Mouse (Mus musculus) bone marrow, adult 2 months (tissue): Measurements from ENCODE around the gene Ankar. TPM values are rescaled to one million over a fixed set of nuclear protein-coding genes. Genes with fewer than 3 reads are reported as not detected.

Experiments used
- H3K27ac ChIP-seq: fragments of 200-500 bp; 2 replicates; pipeline ENCODE4 v1.5.1; 2012; ENCODE audit warnings: low read depth, mild to moderate bottlenecking, control low read depth, inconsistent platforms, low read length; ENCODE audit not compliant: control insufficient read depth, poor library complexity, insufficient read depth
- H3K4me1 ChIP-seq: fragments of 200-500 bp; 2 replicates; pipeline ENCODE4 v1.6.1; 2011; ENCODE audit warnings: low read length; ENCODE audit not compliant: control insufficient read depth, insufficient read depth
- H3K4me3 ChIP-seq: fragments of 200-500 bp; replicated peaks from 2 replicates; pipeline ENCODE3; 2011; ENCODE audit warnings: mild to moderate bottlenecking, low read depth, low read length, control low read depth; ENCODE audit not compliant: control insufficient read depth
- CTCF ChIP-seq: fragments of 200-500 bp; IDR thresholded peaks from 2 replicates; pipeline ENCODE4 v1.5.1; 2011; ENCODE audit warnings: low read length, control low read depth; ENCODE audit not compliant: control insufficient read depth, insufficient read depth
- POLR2A ChIP-seq: fragments of 200-500 bp; IDR thresholded peaks from 2 replicates; pipeline ENCODE4 v1.6.1; 2011; ENCODE audit warnings: low read depth, mild to moderate bottlenecking, control low read depth, low read length, borderline replicate concordance; ENCODE audit not compliant: control insufficient read depth
- WGBS: fragments of 180-500 bp; shearing (Covaris S2); methylation state at CpG from one replicate; pipeline ENCODE4 v1.1.7; 2018; 5-methylcytosine and 5-hydroxymethylcytosine counted together
- polyA plus RNA-seq: library from polyadenylated mRNA; stranded (reverse); fragments of >200 nt; gene quantifications from 2 replicates; pipeline ENCODE4 v1.2.4, GENCODE M21; 2011; ENCODE audit warnings: low replicate concordance; ENCODE audit not compliant: missing spikeins, insufficient read depth, insufficient read length

Gene Ankar
- polyA plus RNA-seq, 1 experiment = not detected

DNA sequence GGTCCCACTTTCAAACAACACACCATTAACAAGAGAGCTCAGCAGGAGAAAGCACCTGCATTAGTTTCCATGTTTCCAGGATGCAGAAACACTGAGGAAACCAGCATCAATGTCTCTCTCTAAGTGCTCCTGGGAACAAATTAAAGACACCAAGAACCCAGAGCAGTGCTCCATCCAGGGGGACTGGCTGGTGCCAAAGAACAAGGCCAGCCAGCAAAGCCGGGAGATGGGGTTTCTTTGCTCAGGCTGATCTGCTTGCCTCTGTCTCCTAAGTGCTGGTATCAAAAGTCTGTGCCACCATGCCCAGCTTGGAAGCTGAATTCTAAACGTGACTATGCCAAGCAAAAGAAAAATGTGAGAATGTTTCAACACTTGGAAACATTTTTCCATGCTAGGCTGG, 16.0 kb upstream of the Ankar start:
- WGBS = 71% methylated on average over 2 of the region's 2 CpGs
- H3K4me1 ChIP-seq = no peaks in the 10 kb centered on the region; the same call in 1 of the 2 replicates
- no peak for TF ChIP-seq POLR2A
- TF ChIP-seq CTCF = no peak
- no peak overlapping the region for H3K4me3 ChIP-seq
- H3K27ac ChIP-seq = no peak overlapping the region

DNA sequence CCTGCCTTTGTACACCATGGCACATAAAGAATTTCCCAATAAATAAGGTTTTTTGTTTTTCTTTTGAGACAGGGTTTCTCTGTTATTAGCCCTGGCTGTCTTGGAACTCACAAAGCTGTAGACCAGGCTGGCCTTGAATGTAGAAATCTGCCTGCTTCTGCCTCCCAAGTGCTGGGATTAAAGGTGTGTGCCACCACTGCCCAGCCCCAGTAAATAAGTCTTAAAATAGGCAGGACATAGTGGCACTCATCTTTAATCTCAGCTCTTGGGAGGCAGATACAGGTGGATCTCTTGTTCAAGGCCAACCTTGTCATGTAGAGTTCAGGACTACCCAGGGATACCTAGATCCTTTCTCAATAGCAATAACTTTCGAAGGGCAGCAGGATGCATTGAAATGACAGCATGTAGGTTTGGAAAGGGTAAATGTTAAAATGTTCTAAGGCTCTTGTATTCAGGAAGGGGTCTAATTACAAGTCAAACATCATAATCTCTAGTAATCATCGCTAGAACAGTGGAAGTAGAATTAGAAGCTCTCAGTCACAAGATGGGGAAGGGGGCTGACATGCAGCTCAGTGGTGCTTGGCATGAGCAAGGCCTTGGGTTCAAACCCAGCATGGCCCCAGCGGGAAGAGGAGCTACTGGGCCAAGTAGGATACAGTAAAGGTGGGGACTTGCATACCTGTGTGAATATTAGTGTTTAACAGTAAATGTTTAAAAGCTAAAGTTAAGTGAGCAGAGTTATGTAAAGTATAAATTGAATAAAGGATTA, 15.4 kb upstream of the Ankar start:
- 86% methylated on average over 3 of the region's 3 CpGs for WGBS
- H3K27ac ChIP-seq = no peak overlapping the region
- TF ChIP-seq POLR2A = no peak
- no peak for TF ChIP-seq CTCF
- H3K4me1 ChIP-seq = no peaks in the 10 kb centered on the region; the same call in 1 of the 2 replicates
- no peak overlapping the region for H3K4me3 ChIP-seq

DNA sequence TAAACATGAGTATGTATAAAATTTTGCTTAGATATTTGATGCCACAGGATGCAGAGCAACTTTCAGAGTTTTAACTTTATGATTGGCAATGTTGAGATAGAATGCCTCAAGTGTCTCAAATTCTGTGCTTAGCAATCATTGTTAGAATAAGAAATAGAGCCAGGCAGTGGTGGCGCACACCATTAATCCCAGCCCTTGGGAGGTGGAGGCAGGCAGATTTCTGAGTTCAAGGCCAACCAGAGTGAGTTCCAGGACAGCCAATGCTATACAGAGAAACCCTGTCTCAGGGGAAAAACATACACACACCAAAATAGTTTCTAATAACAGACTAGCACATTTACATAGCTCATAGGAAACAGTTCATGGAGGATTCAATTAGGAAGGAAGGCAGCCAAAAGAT, 14.7 kb upstream of the Ankar start:
- H3K4me1 ChIP-seq = no peaks in the 10 kb centered on the region; the same call in 1 of the 2 replicates
- WGBS = 94% methylated on average over 1 of the region's 1 CpGs
- no peak overlapping the region for H3K27ac ChIP-seq
- TF ChIP-seq POLR2A (no peak), CTCF (no peak)
- no peak overlapping the region for H3K4me3 ChIP-seq

DNA sequence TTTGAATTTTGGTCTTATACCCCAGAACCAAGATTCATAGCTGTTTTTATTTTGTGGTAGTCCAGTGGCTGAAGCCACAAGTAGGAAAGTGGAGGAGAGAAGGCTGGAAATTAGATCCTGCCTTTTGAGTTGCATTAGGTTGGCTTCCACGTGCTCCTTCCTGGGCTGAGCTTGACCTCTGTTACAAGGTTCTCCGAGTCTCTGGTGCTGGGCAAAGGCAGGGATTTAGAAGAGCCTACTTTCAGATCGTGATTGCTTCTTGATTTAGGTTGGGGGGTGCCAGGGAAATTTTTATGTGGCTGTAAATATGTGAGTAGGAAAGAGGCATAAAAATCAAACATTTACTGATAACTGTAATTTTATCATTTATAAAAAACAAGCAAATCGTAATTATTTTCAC, 14.2 kb upstream of the Ankar start:
- H3K4me3 ChIP-seq = no peak overlapping the region
- no peaks in the 10 kb centered on the region; the same call in 1 of the 2 replicates for H3K4me1 ChIP-seq
- no peak for TF ChIP-seq POLR2A
- TF ChIP-seq CTCF = no peak
- 73% methylated on average over 4 of the region's 4 CpGs for WGBS
- H3K27ac ChIP-seq = no peak overlapping the region

DNA sequence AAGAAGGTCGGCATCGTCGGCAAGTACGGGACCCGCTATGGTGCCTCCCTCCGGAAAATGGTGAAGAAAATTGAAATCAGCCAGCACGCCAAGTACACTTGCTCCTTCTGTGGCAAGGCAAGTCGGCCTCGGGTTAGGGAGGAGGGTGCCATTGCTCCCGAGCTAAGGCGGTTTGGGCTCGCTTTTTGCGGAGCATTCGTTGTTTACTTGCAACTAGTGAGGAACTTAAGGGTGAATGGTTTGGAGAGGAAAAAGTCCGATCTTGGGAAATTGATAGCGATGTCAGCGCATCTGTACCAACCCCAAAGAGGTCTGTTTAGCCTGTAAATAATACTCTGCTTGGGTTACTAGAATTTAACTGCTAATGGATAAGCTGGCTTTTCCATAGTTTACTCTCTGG, 11.3 kb upstream of the Ankar start:
- WGBS = under 1% methylated on average over 17 of the region's 17 CpGs
- Histone ChIP-seq H3K4me1 (no peaks in the 10 kb centered on the region; the same call in 1 of the 2 replicates), H3K4me3 (peak overlapping the region; percentile 83), H3K27ac (peak overlapping the region; percentile 65)
- TF ChIP-seq CTCF (no peak), POLR2A (no peak)

DNA sequence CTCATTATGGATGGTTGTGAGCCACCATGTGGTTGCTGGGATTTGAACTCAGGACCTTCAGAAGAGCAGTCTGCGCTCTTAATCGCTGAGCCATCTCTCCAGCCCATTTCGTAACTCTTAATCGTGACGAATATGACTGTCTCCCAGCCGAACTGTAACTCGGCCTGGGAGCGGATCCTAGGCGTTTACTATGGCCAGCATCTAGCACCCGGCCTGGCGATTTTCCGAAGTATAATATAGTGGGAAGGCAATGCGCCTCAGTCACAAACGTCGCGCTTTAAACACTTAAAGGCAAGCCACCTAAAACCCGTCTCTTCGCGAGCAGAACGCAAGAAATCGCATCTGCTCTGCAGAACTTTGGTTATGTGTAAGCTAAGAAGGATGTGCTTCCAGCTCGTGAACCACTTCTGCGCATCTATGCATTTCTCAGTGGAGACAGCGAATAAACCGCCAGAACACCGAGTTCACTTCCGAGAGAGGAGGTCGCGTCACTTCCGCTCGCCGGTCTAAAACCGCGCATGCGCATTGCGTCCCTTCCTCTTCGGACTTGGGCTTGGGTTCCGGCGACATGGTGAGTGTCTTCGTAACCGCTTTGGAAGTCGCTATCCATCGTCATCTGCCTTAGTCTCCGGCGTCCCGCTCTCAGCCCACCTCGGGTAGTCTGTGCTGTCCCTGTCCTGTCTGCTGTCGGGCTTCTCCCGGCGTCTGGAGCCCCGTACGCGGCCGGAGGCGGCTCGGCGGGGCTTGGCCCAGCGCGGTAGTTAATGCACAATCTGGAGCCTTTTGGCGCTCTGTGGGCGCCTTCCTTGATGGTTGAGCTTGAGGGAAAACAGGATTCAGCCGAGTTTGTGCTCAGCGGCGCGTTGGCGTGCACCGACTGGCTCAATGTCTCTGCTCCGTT, 10.6 kb upstream of the Ankar start, which contains the start of gene Rpl37a:
Gene Rpl37a, plus strand, starts transcription at position 538 of the 901 bp plus-strand sequence.
- WGBS = 3% methylated on average over 68 of the region's 68 CpGs
- H3K4me3 ChIP-seq = peak within 1 kb of the TSS; percentile 83
- no peak for TF ChIP-seq CTCF
- peak; percentile 88 for TF ChIP-seq POLR2A
- no peaks in the 10 kb centered on the region; the same call in 1 of the 2 replicates for H3K4me1 ChIP-seq
- peak within 1 kb of the TSS; percentile 80 for H3K27ac ChIP-seq

DNA sequence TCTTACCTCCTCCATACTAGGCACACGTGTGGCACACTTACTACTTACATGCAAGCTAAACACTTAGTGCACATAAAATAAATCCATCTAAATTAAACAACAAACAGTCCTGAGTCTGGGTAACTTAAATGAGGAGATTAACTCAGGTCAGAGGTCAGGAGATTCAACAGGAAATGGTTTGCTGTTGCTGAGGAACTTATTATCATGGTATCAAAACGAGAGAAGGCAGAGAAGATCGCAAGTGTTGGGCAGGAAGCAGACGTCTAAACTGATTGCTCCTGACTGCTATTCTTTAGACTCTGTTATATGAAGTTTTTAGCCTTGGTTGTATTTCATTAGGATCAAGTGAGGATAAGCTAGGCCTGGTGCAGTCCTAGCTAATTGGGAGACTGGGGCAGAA, 7.1 kb upstream of the Ankar start:
- H3K4me3 ChIP-seq = no peak overlapping the region
- WGBS = 40% methylated on average over 4 of the region's 4 CpGs
- no peaks in the 10 kb centered on the region for H3K4me1 ChIP-seq
- H3K27ac ChIP-seq = no peak overlapping the region
- TF ChIP-seq CTCF (no peak), POLR2A (no peak)

DNA sequence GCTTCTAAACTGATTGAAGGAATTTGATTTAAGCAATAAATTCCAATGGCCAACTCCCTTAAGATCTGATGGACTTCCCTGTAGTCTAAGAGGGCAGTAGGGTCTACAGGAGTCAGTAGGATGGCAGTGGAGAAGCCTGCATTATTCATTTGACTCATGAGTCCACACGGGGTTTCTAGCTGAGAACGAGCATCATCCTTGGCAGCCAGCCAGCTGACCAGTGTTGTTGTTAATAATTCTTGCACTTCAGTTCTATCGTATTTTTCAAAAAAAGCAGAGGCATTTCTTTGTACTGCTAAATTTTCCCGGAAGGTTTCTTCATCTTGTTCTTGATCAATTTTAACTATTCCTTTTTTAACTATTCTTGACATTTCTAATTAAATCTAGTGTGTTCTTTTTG, 1.7 kb downstream of the Ankar start:
- TF ChIP-seq POLR2A = no peak
- no peak for TF ChIP-seq CTCF
- H3K4me1 ChIP-seq = no peaks in the 10 kb centered on the region
- H3K4me3 ChIP-seq = no peak overlapping the region
- 76% methylated on average over 4 of the region's 4 CpGs for WGBS
- H3K27ac ChIP-seq = no peak overlapping the region
